Mouse (Mus musculus): ENCODE measurements at regions not wholly inside any gene's neighbourhood (a gene's known extent, or its start where the extent isn't known, plus 50 kb on each side); places are given as distances from the start of the nearest gene placed in this dataset.

GRCm38 (mm10) chr8:34528213-34528612 is 416.7 kb upstream of the Gm10131 start:
- TF ChIP-seq CTCF (IDR thresholded peaks at IDR 0.05; ENCODE audit: control insufficient read depth, insufficient read depth, low read length) (no peak), POLR2A (IDR thresholded peaks at IDR 0.05; ENCODE audit: borderline replicate concordance, control insufficient read depth, low read depth, low read length) (no peak)
